Mouse (Mus musculus) embryo, embryonic 10 days (tissue): Measurements from ENCODE around the gene Gdpd5.

Experiments
- DNase-seq: peaks from one replicate; pipeline ENCODE4 v3.0.0-alpha.2; 2015; ENCODE audit warnings: low spot score

The Gdpd5 gene

GRCm38 (mm10) chr7:99405386-99406155 is 24.4 kb downstream of the Gdpd5 start:
- DNase-seq, result peak; percentile 32

- no peak for DNase-seq
Measured at GRCm38 (mm10) chr7:99407598-99407997, 26.4 kb downstream of the Gdpd5 start.

GRCm38 (mm10) chr7:99409441-99410222 is 28.4 kb downstream of the Gdpd5 start:
- no peak for DNase-seq

- no peak for DNase-seq
Measured at GRCm38 (mm10) chr7:99410315-99410714, 29.1 kb downstream of the Gdpd5 start.

- DNase-seq, result no peak
Measured at GRCm38 (mm10) chr7:99411047-99411779, 30.0 kb downstream of the Gdpd5 start.

- DNase-seq, result no peak
Measured at GRCm38 (mm10) chr7:99415045-99415444, 33.8 kb downstream of the Gdpd5 start.

GRCm38 (mm10) chr7:99419311-99419710 is 38.1 kb downstream of the Gdpd5 start:
- DNase-seq, result no peak

- no peak for DNase-seq
Measured at GRCm38 (mm10) chr7:99421006-99421405, 39.8 kb downstream of the Gdpd5 start.

- peak; percentile 59 for DNase-seq
Measured at GRCm38 (mm10) chr7:99424538-99425155, 43.4 kb downstream of the Gdpd5 start.

GRCm38 (mm10) chr7:99425706-99426105 is 44.5 kb downstream of the Gdpd5 start:
- no peak for DNase-seq

- no peak for DNase-seq
Measured at GRCm38 (mm10) chr7:99427031-99427430, 45.8 kb downstream of the Gdpd5 start.

GRCm38 (mm10) chr7:99427987-99428386 is 46.8 kb downstream of the Gdpd5 start:
- DNase-seq, result no peak

GRCm38 (mm10) chr7:99428836-99429235 is 47.6 kb downstream of the Gdpd5 start:
- no peak for DNase-seq

GRCm38 (mm10) chr7:99429786-99430185 is 48.6 kb downstream of the Gdpd5 start:
- DNase-seq, result no peak

- DNase-seq, result no peak
Measured at GRCm38 (mm10) chr7:99430246-99430645, 49.0 kb downstream of the Gdpd5 start.

GRCm38 (mm10) chr7:99432248-99432647 is 51.0 kb downstream of the Gdpd5 start:
- DNase-seq, result no peak

GRCm38 (mm10) chr7:99432863-99433262 is 51.6 kb downstream of the Gdpd5 start:
- DNase-seq, result no peak

- no peak for DNase-seq
Measured at GRCm38 (mm10) chr7:99434672-99435250, 53.5 kb downstream of the Gdpd5 start.

GRCm38 (mm10) chr7:99436530-99436929 is 55.3 kb downstream of the Gdpd5 start:
- DNase-seq, result peak; percentile 62

- DNase-seq, result no peak
Measured at GRCm38 (mm10) chr7:99438881-99439280, 57.7 kb downstream of the Gdpd5 start.

- DNase-seq, result peak; percentile 52
Measured at GRCm38 (mm10) chr7:99441534-99442072, 60.4 kb downstream of the Gdpd5 start.
